Mouse (Mus musculus): ENCODE data around the gene Ahnak.

DNA sequence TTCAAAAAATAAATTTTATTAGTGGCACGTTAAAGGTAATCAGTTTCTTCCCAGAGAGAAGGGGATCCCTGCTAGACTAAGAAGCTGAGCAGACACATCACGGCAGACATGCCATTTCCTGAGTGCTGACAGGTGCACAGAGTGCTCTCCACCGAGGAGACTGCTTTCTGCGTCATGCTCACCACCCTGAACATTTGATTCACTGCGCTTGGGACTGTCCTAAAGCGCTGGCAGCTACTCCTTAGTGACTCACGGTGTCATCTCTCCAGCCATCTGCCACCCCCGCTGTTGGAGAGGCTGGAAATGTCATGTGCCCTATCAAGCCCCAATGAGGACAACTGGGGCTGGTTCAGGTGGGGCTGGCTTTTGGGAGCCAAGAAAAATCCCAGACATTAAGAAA, 123.0 kb downstream of the Ahnak start:
- TF ChIP-seq MEF2A (IDR thresholded peaks at IDR 0.05; ENCODE audit: extremely low read depth, insufficient replicate concordance, low read depth, low read length, poor library complexity, severe bottlenecking) = no peak
- no peak for TF ChIP-seq USF2 (IDR thresholded peaks at IDR 0.05; ENCODE audit: borderline replicate concordance in 1 of 2, insufficient read depth in 1 of 2, low read depth in 1 of 2, low read length in 2 of 2)
- no peak for TF ChIP-seq ZMIZ1 (IDR thresholded peaks at IDR 0.05; ENCODE audit: low read depth, low read length)
- no peak for TF ChIP-seq CTCF (IDR thresholded peaks at IDR 0.05 in 2 of 3, conservative IDR thresholded peaks at IDR 0.05 in 1 of 3; ENCODE audit: control insufficient read depth in 1 of 3, insufficient read depth in 1 of 3, low read depth in 2 of 3, low read length in 3 of 3, poor library complexity in 1 of 3, severe bottlenecking in 1 of 3)
- TF ChIP-seq ZKSCAN1 (IDR thresholded peaks at IDR 0.05; ENCODE audit: low read depth, low read length) = no peak
- TF ChIP-seq EP300 (IDR thresholded peaks at IDR 0.05; ENCODE audit: low read depth in 1 of 2, low read length in 2 of 2) = no peak
- no peak for TF ChIP-seq RAD21 (IDR thresholded peaks at IDR 0.05; ENCODE audit: low read depth, low read length)
- no peak for TF ChIP-seq E2F4 (IDR thresholded peaks at IDR 0.05; ENCODE audit: borderline replicate concordance, low read depth, low read length)

Measured in MEL (cell line).